Mouse (Mus musculus): ENCODE data around the gene Olfr969. TPM values are rescaled to one million over a fixed set of nuclear protein-coding genes. Genes with fewer than 3 reads are reported as not detected.
"Not testable (repeated sequence)": the region's sequence is repeated elsewhere in the genome, so short reads cannot be mapped to it uniquely, and the experiment has no call there.

Olfr969 gene
- total RNA-seq (2021), result not detected
- long read RNA-seq, experiment 1, result 0 reads
- long read RNA-seq, experiment 2, result 0 reads

DNA sequence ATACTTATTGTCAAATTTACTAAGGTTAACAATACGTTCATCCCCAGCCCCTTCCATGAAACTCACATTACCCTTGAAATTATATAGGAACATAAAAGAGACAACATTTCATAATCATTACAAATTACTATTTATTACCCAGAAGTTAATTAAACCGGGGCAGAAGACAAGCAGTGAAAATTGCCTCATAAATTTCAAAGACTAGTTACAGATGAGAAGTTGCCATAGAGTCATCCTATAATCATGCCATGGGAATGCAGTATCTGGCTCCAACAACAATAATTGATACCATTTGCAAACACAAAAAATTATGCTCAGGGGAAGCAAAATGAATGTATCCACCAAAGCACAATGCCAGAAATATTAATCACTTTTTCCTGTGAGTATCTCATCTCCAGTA, at the start of gene Olfr969:
Gene Olfr969, plus strand, starts transcription at position 388 of the 400 bp plus-strand sequence.
- no peak for DNase-seq (ENCODE audit: low spot score in 2 of 2)

DNA sequence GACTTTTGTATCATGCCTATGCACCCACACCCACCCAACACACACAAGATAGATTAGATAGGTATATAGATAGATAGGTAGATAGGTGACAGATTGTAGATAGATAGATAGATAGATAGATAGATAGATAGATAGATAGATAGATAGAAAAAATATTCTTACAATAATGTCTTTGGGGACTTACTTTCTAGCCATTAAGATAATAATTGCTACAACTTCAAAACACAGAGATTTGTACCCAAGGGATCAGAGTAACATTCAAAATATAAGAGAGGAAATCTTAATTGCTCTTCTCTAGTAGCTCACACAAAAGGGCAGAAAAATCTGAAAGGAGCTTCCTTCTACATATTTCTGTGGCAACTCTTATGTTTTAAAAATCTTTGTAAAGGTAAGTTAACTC, 44.8 kb upstream of the Olfr969 start, which contains the start of gene Olfr967:
Gene Olfr967, plus strand, starts transcription at position 301 of the 400 bp plus-strand sequence.
- DNase-seq (ENCODE audit: low spot score in 2 of 2), result no peak

DNA sequence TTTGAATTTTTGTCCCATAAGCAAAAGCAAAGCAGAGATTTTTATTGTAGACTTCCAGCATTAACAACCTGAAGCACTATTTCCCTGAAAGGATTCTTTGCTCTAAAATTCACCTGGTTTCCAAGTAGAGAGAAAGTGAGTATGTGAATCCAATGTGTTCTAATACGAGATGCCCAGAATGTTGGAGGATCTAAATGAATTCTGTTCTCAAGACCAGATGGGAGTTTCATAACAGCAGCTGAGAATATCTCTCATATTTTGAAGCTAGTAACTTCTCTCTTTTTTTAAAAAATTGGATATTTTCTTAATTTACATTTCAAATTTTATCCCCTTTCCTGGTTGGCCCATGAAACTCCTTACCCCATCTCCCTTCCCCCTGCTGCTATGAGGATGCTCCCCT, 44.3 kb upstream of the Olfr969 start:
- peak in 1 of 2 experiments; percentile 41 for DNase-seq (ENCODE audit: low spot score in 2 of 2)

DNA sequence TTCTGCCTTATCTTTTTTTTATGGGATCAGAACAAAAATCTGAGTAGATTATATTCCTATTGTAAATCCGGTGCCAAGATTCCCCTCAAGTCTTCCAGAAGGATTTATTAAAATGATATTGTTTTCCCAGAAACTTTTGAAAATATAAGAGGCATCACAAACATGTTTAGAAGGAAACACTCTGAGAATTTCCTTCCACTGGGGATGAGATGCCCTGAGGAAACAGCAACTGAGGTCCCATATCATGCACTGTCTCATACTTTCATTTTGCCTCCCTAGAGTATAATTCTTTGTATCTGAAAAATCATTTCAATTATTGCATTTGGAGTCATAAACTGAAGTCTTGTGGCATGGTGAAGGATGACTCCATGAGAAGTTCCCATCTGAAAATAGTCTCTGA, 7.6 kb upstream of the Olfr969 start, which contains the start of gene Olfr968:
Gene Olfr968, minus strand, starts transcription at position 101 of the 400 bp plus-strand sequence.
- DNase-seq (ENCODE audit: low spot score in 2 of 2), result no peak

DNA sequence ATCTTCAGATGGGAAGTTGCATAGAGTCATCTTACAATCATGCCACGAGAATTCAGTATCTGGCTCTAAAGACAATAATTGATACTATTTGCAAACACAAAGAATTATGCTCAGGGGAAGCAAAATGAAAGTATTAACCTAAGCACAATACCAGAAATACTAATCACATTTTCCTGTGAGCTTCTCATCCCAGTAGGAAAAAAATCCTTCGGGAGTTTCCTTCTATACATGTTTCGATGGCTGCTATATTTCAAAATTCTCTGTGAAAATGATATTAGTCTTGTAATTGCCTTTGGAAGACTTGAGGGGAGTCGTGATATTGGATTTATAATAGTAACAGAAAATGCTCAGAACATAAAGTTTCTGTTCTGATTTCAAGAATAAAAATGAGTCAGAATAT, 17.8 kb downstream of the Olfr969 start, which contains the start of gene Olfr970:
Gene Olfr970, plus strand, starts transcription at position 301 of the 400 bp plus-strand sequence.
- no peak for DNase-seq (ENCODE audit: low spot score in 2 of 2)

DNA sequence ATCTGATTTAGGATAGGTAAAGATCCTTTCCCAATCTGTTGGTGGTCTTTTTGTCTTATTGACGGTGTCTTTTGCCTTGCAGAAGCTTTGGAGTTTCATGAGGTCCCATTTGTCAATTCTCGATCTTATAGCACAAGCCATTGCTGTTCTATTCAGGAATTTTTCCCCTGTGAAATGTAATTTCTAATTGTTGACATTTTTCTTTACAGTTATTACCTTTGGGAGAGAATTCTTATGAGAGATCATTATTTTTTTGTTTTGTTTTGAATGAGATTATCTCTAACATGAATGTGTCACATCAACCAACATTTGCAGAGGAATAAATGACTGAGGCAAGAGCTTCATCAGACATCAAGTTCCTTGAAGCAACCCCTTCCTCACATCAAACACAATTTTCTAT, 45.8 kb downstream of the Olfr969 start, which contains the start of gene Olfr971:
Gene Olfr971, plus strand, starts transcription at position 301 of the 400 bp plus-strand sequence.
- not testable (repeated sequence) for DNase-seq (ENCODE audit: low spot score in 2 of 2)

Other genes starting within 250 kb of the Olfr969 start
- not detected for gene Olfr958, start 236.9 kb upstream of the Olfr969 start, total RNA-seq (2021)
- not detected for gene Olfr959, start 215.4 kb upstream of the Olfr969 start, total RNA-seq (2021)
- 10 to 100 TPM; 13.2 to 13.8 TPM for gene AW551984, start 186.5 kb upstream of the Olfr969 start, total RNA-seq (2021)
- not detected for gene Olfr148, start 180.3 kb upstream of the Olfr969 start, total RNA-seq (2021)
- gene Olfr960, start 169.6 kb upstream of the Olfr969 start, total RNA-seq (2021), result not detected
- gene Olfr961, start 145.9 kb upstream of the Olfr969 start, total RNA-seq (2021), result not detected
- gene Olfr963, start 123.7 kb upstream of the Olfr969 start, total RNA-seq (2021), result not detected
- not detected for gene Olfr149, start 83.8 kb upstream of the Olfr969 start, total RNA-seq (2021)
- not detected for gene Olfr965, start 79.6 kb upstream of the Olfr969 start, total RNA-seq (2021)
- not detected for gene Olfr150, start 60.0 kb upstream of the Olfr969 start, total RNA-seq (2021)
- gene Olfr967, start 44.7 kb upstream of the Olfr969 start, total RNA-seq (2021), result not detected
- gene Olfr968, start 7.7 kb upstream of the Olfr969 start, total RNA-seq (2021), result not detected
- gene Olfr970, start 17.9 kb downstream of the Olfr969 start, total RNA-seq (2021), result not detected
- not detected for gene Olfr971, start 45.9 kb downstream of the Olfr969 start, total RNA-seq (2021)
- not detected for gene Olfr972, start 75.5 kb downstream of the Olfr969 start, total RNA-seq (2021)
- not detected for gene Olfr229, start 116.4 kb downstream of the Olfr969 start, total RNA-seq (2021)
- not detected for gene Olfr974, start 146.6 kb downstream of the Olfr969 start, total RNA-seq (2021)
- not detected for gene Olfr975, start 161.1 kb downstream of the Olfr969 start, total RNA-seq (2021)
- not detected for gene Olfr976, start 170.2 kb downstream of the Olfr969 start, total RNA-seq (2021)
- gene Olfr978, start 201.2 kb downstream of the Olfr969 start, total RNA-seq (2021), result not detected
- not detected for gene Olfr979, start 212.5 kb downstream of the Olfr969 start, total RNA-seq (2021)
- not detected for gene Olfr980, start 218.6 kb downstream of the Olfr969 start, total RNA-seq (2021)
- gene Olfr981, start 230.5 kb downstream of the Olfr969 start, total RNA-seq (2021), result not detected

All from layer of hippocampus, postnatal 14 days (tissue).